Mouse (Mus musculus) brain, embryonic 14.5 days (tissue): ENCODE measurements around the gene Rufy3.

Experiments used
- CTCF ChIP-seq: fragments of 200-500 bp; IDR thresholded peaks from 2 replicates; pipeline ENCODE4 v1.5.1; 2012; ENCODE audit warnings: inconsistent platforms, mild to moderate bottlenecking, moderate library complexity, borderline replicate concordance; ENCODE audit not compliant: insufficient read depth, insufficient read length; ENCODE audit errors: extremely low read depth
- POLR2A ChIP-seq: fragments of 200-500 bp; IDR thresholded peaks from 2 replicates; pipeline ENCODE4 v1.6.1; 2012; ENCODE audit warnings: mild to moderate bottlenecking, inconsistent platforms, borderline replicate concordance; ENCODE audit not compliant: poor library complexity, insufficient read depth, insufficient read length, severe bottlenecking; ENCODE audit errors: extremely low read depth

DNA sequence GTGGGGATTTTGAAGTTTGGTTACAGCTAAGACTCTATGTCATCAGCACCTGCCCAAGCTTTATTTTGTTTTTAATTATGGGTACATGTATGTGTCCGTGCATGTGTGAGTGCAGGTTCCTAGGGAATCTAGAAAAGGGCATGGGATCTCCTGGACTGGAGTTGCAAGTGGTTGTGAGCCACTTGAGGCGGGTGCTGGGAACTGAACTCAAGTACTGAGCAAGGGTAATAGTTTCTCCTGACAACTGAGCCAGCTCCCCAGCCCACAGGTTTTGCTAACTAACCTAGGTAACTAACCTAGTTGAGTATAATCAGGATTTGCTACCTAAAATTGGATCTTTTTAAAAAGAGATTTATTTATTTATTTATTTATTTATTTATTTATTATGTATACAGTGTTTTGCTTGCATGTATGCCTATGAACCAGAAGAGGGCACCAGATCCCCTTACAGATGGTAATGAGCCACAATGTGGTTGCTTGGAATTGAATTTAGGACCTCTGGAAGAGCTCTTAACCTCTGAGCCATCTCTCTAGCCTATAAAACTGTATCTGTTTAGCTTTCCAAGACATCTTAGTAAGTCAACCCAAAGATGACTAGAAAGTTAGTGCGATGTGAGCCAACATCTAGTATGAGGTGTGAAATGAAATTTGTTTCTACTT, 124.6 kb downstream of the Rufy3 start:
- TF ChIP-seq CTCF (peak; percentile 47; the same call in 1 of the 2 replicates), POLR2A (no peak)
